Mouse (Mus musculus) cerebellum, postnatal 10 days (tissue): ENCODE measurements around the gene Ngef.

Experiments used
- DNase-seq, 2 experiments: peaks; one replicate each; pipeline ENCODE4 v3.0.0; 2021; ENCODE audit warnings: mixed read lengths in 2 of 2

Ngef gene

DNA sequence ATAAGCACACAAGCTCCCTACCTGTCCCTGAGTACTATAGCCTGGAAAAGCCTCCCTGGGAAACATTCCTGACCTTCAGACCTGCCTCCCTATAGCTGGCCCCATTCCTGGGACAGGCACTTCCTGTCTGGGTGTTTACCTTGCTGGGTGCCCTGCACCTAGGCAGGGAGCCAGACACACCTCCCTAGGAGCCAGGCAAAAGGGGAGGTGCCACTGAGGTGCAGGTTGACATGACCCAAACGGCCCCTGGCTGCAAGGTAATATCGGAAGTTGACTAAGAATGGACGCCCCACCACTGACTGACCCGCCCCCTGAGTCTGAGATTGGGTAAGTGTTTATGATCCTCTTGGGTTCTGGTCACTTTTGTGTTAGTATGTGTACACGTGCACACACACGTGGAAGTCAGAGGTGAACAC lies at the start of gene Ngef:
Ngef (minus strand) TSS at position 71 of the 416 bp plus-strand sequence.
- no peak for DNase-seq

DNA sequence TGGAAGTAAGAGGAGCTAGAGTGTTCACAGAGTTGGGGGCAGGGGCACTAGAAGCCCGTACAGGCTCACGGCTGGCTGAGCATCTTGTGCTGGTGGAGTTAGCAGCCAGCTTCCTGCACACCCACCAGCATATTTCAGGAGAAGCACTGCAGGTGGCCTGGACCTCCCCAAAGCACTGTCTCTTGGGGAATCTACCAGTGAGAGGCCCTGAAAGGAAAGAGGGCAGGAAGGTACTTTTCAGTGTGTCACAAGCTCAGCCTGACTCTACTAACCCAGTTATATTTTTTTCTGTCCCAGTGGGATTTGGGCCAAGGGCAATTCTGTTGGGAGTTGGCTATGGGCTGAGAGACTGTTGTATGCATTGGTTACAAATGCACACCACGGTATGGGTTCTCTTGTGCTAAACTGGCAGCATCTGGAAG lies 48.2 kb upstream of the Ngef start:
- DNase-seq = peak; percentile 19 to 43

DNA sequence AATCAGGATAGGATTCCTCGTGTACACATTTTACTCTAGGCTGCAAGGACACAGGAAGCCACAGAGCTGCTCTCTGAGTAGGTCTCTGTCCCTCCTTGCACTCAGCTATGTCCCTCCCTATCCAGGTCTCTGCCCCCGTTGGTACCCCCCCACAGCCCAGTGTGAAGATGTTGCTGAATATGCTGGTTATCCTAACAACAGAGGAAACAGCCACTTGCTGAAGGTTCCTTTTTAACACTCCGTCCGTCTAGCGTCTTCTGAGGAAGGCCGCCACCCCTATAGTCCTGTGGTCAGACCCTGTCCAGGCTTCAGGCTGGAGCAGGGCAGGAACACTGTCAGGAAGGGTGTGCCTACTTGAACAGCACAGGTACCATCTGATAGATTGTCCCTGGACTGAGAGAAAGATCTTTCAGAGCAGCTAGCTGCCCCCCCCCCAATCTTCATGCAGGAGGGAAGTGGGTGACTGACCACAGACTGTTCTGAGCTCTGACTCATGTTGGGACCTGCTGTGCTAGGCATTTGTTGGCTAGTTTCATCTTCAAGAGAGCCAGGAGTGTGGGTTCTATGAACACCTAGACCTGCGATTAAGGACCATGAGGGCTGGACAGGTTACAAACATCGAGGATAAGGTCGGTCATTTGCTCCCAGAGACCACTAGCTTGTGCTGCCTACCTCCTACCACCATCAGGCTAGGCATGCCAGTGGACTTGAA lies 47.6 kb upstream of the Ngef start:
- DNase-seq = no peak

DNA sequence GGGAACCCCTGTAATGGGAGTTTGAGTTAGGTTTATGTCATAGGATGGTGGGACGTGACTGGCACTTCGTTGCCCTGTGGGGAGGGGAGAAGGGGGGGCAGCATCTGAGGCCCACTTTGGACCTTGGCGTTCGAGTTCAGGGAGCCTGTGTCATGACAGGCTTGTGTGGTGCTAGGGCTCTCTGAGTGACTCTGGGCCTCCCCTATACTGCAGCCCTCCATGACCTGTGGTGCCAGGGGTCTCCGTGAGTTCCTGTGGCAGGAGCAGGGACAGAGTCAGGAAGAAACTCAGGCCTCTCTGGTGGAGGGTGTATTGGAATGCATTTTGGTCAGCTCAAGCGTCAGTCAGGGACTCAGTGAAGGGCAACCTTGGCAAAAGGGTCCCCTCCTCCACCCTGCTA lies 47.0 kb upstream of the Ngef start:
- DNase-seq = no peak

DNA sequence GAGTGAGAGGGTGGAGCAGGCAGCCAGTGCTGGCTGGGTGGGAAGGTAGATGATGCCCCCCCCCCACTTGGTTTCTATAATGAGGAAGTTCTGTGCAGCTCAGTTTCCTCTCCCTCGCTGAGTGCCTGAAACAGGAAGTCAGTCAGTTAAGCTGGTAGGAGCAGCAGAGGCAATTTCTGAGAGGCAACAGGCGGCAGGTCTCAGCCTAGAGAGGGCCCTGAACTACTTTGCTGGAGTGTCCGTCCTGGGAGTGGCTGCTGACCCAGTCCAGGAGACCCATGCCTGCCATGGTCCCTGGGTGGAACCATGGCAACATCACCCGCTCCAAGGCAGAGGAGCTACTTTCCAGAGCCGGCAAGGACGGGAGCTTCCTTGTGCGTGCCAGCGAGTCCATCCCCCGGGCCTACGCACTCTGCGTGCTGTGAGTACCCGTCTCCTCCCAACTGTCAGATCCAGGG lies 46.6 kb upstream of the Ngef start, which contains the start of gene Inpp5d:
Inpp5d (plus strand) TSS at position 102 of the 458 bp plus-strand sequence.
- no peak for DNase-seq

DNA sequence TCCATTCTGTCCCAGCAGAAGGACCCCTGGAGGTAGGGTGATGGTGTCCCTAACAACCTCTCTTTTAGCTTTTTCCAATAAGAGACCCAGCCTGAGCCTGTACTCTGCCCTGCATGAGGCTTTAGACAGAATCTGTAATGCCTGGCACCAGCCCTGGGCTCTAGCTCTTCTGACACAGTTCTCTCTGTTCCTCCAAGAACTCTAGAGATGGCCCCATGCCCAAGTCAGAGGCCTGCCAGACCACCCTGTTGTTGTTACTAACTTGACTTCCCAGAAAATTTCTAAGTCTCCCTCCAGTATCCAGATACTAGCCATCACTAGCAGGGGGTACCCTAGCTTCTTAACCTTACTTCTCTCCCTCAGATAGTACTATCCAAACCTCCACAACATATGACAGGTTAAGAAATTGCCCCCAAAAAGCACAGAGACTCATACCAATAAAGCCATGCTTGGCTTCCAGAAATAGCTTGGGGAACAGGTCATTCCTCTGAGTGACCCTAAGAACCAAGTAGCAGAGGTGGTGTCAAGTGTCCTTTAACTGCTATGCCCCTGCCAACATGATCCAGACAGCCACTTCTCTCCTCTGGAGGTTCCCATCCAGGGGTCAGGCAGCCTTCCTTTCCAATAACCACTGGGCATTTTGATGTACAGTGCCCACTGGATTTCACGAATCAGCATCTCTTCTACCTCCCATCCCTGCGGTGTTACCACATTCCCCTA lies 41.1 kb upstream of the Ngef start:
- DNase-seq = peak; percentile 51 to 69

DNA sequence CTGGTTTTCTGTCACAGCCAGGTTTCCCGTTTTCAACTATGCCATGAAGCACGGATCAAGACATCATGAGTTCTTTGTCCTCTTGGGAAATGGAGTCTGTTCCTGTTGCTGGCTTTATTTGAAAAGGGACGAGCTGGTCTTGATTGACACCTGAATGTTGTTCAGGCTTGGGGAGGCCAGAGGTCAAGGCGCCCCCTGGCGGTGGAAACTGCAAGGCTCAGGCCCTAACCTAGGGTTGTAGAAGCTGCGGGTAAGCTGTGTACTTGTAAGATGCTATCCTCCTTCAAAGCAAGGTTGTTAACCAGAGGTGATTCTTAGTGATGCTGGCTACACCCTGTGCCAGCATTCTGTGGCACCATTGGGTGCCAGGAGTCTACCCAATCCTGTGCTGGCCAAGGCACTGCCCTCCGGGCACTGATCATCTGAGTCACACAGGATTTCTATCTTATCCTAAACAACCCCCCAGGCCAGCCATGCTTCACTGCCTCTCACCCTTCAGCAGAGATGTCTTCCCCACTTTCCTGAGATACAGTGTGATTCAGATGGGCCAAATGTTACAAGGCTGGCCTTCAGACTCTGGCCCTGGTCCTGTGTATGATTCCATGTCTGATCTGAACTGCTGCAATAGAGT lies 34.9 kb upstream of the Ngef start:
- peak; percentile 82 to 86 for DNase-seq

DNA sequence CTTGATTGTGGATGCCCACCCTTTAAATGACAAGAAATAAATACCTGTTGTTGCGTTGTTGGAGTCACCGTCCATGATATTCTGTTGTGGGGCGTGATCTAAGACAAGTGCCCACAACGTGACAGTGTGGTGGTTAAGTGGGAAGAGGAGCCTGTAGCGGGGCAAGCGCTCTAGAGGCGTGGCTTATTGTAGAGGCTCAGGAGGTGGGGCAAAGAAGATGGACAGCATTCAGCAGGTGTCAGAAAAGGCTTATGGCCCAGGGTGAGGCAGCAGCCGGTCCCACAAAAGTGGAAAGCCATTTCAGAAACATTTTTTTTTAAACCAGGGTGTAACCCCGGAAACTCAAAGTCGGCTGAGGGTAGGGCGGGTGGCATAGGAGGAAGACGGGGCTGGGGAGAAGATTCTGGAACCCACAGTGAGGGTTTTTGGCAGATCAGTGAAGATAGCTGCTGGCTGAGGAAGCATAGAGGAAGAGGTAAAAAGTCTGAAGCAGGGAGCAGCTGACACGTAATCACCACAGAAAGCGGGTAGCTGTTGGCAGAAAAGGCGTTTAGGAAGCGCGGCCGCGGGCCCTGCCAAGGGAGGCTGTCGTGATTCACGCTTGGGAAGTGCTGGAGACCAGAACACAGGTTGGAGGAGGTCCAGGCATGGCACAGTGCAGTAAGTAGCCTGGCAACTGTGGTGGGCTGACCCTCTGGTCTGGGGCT lies 33.9 kb upstream of the Ngef start:
- peak; percentile 97 to 98 for DNase-seq

DNA sequence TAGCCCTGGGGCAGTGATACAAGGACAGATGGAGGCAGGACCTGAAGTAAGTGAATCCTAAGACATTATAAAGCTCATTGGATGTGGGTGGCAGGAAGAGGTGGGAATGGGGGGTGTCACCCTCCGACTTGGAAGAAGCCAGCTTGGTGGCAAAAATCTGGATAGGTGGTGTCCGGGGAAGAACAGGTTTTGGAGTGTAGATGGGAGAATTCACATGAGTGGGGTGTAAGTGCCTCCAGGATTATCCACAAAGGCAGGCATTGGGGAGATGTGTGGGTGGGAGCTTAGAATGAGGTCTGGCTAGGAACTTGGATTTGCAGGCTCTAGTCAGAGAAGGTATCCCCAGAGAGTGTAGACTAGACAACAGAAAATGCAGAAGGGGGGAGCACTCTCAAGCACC lies 31.6 kb upstream of the Ngef start:
- no peak for DNase-seq

DNA sequence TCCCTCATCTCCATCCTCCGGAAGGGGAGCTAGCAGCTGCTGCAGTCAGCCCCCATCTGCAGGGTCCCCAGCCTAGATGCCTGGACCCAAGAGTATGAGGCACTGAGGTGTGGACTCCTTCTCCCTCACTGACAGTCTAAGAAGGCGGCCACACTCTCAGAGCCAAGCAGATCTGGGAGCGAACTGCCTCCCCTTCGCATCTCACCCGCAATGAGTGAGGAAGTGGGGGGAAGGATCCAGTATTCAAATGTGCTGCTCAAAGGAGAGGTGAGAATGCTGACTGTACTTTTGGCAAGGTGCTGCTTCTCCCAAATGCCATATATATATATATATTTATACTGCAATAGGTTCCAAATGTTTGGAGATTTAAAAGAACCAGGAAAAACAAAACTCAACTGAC lies 29.7 kb upstream of the Ngef start:
- no peak for DNase-seq

DNA sequence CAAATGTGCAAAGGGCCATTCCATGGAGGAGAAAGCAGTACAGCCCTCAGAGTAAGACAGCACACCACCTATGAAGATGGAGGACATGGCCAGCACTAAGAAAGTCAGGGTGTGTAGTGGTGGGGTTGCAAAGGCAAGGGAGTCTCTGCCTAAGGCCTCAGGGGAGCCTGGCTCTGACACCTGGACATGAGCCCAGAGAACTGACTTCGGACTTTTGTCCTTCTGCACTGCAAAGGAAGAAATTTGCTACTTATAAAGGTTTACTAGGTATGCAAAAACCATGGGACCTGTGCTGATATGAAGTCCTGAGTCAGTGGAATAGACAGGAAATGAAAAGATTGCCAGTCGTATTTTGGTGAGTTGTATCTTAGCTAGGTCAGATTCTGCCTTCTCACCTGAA lies 28.1 kb upstream of the Ngef start:
- no peak for DNase-seq

DNA sequence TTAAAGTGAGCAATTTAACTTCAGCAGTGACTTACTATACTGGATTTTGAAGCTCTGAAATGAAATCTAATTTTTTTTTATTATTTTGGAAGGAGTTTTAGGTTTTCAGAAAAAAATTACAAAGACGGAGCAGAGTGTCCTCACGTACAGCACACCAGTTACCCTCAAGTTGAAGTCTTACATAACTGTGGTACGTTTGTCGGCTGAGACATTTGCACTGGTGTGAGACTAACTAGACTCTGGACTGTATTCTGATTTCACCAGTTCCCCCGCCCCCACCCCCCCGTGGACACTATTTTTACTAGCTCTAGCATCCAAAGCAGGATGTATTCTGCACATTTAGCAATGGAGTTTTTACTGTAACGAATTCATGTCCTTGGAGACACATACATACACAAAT lies 26.9 kb upstream of the Ngef start:
- DNase-seq = no peak

DNA sequence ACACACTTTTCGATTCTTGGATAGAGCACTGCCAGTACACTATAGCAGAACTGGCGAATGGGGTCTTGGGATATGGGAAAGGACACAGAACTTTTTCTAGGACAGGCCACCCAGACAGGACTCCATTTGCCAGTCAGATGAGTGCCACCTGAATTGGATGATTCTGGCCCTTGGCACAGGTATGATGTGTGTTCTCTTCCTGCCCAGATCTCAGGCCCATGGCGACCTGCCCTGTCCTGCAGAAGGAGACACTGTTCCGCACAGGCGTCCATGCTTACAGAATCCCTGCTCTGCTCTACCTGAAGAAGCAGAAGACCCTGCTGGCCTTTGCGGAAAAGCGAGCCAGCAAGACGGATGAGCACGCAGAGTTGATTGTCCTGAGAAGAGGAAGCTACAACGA lies 21.0 kb upstream of the Ngef start:
- no peak for DNase-seq

DNA sequence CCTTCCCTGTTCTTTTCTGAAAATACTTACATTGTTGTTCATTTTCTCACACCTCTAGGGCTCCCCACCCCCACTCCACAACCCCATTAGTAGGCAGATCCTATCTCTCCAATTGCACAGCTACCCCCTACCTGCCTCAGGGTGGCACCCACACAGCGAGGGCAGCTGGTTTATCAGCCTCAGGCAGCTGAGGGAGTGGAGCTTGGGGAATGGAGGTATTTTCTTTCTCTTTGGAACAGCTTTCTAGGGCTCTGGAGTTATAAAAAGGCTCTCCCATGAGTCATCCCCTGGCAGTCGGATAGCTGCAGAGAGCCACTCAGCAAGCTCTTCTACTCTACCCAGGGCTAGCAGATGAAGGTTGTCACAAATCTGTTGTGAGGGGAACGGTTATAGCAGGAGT lies 20.6 kb upstream of the Ngef start:
- no peak for DNase-seq

DNA sequence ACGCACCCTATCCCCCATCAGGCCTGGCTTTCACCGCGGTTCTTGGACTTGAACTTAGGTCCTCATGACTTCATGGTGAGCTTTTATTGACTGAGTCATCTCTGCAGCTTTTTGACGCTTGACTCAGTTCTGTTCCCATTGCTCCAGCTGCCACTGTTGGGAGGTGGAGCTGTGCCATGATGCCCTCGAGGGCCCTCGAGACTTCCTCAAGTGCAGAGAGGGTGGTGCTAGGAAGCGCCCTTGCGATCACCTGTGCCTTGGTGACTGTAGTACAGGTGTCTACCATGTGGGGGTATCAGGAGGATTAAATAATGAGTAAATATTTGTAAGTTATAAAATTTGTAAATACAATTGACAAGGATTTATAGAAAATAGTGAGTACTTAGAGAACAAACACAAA lies 16.3 kb upstream of the Ngef start:
- no peak for DNase-seq

DNA sequence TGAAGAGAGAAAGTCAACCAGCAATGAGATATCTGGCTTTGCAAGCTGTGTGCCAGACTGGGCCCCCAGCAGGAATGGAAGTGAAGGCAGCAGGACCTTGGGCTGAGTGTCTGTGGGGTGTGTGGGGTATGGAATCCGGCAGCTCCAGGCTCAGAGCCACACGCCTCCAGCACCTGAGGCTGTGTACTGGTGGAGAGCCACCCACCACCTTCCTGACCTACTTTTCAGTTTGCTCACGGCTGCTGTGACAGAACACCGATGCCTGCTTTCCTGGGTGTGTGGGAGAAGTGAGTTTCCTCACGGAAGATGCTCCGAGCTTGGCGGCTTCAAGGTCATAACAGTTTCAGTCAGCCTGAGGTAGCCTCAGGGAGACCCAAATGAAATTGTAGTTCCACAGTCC lies 15.5 kb upstream of the Ngef start:
- no peak for DNase-seq

DNA sequence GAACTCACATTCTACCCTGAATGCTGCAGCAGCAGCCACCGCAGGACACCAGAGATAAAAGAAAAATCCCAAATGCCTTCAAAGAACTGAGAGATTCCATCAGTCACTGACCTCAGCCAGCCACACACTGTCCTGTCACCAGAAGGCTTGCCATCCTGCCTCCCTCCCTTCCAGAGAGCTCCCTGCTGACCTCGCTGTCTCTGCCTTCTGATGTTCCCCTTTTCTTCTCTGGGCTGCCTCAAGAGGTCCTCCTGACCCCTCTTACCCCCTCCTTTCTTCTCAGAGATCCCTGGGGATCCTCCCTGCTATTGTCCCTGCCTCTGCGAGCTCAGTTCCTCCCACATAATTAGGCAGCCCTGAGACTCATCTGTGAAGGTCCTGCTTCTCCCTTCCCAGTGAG lies 7.2 kb upstream of the Ngef start:
- no peak for DNase-seq

DNA sequence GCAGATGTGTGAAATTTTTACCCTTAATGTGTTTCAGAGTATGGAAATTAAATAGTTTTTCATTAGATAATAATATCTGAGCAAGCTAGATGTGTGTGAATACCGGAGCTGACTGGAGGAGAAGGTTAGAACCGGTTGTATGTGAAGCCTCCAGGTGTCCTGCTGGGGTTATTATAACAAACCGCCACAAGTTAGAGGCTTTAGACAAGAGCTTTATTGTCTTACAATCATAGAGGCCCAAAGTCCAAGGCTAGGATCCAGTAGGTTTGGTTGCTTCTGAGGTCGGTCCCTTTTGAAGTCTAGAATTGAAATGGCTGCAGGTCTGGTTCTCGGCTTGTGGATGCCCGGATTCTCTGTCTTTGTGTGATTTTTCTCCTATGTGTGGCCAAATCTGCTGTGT lies 5.3 kb upstream of the Ngef start:
- DNase-seq = no peak

DNA sequence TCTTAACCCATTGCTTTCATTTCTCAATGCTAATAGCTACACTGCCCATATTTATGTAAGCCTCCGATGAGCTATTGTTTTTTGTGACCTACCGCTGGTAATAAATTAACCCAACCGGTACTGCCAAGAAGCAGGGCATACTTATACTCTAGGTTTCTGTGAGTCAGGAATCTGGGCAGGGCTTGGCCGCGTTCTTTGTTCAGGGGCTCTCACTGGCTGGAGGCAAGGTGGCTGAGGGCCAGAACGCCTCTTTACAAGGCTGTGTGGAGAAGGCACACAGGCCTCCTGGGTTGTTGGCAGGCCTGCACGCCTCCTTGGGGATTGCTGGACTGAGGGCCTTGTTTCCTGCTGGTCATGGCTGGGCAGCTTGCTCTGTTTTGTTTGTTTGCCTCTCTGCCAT lies 1.1 kb upstream of the Ngef start:
- peak; percentile 56 to 74 for DNase-seq

DNA sequence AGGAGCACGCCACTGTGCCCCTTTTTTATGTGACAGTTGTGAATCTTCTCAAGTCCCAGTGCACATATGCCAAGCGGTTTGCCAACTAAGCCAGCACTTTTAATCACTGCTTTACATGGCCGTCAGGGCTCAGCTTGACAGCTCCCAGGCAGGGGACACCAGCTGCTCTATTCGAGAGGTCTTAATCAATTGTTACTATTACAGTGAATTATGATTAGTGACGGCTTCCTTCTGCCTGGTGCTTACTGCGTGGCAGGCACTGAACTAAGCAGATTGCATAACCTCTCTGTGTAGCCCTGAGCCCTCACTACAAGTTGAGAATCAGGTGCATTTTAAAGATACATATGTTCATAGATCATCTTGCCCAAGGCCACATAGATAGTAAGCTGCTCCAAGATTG lies 683 bp upstream of the Ngef start:
- peak; percentile 43 to 59 for DNase-seq

DNA sequence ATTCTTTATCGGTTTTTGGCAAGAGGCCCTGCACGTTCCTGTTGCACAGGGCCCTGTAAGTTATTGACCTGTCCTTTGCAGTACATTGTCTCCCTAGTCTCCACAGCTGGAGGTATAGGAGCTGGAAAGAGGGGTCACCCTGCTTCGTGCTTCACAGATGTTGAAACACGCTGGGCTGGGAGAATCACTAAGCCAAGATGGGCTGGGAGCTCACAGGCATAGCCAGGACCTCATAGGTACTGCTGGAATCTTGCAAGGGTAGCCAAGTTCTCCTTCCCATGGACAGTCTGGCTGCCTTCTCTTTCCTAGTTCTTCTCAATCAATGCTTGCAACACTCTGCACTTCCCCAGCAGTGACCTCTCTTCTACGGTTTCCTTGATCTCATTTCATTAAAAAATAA lies 409 bp downstream of the Ngef start:
- DNase-seq = no peak

DNA sequence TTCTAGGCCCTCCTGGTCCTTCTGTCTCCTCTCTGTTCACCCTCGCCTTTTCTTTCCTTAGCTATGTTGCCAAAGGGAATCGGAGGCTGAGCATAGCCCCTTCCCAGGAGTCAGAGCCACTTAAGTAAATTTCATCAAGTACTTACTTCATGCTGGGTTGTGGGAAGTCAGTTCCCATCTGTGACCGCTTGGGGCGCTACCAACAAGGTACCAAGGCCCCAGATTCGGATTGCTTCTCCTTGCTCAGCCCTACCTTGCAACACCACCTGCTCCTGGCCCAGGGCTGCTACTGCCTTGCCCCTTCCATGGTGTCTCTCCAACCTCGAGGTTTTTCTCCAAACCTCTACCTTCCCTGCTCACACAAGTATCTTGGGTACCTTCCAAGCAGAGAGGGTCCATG lies 5.3 kb downstream of the Ngef start:
- DNase-seq = peak; percentile 24 to 45

DNA sequence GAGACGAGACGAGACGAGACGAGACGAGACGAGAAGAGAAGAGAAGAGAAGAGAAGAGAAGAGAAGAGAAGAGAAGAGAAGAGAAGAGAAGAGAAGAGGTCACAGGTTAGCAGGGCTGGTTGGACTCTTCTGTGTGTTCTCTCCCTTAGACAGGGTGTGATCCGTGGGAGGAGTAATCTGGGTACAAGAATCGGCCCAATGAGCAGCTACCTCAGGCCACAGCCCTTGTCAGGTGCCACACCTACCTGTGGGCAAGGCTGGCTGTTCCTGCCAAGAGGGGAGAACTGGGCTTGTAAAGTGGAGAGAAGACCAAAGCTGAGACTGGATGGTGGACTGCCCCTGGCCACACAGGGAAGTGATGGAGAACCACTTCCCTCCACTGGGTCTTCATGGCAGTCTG lies 7.9 kb downstream of the Ngef start:
- no peak for DNase-seq
